Mouse (Mus musculus): Measurements from ENCODE around the gene Klf9. TPM values are rescaled to one million over a fixed set of nuclear protein-coding genes. Genes with fewer than 3 reads are reported as not detected.

The Klf9 gene
- 104 and 116 TPM in 2 replicates for total RNA-seq (2021)
- long read RNA-seq, experiment 1, full-length matches to known transcripts: 9 of 76 reads
- long read RNA-seq, experiment 1, partial matches to known transcripts: 0 of 76 reads
- long read RNA-seq, experiment 1, other reads (novel, unspliced or antisense): 67 of 76 reads
- long read RNA-seq, experiment 2, full-length matches to known transcripts: 13 of 85 reads
- long read RNA-seq, experiment 2, partial matches to known transcripts: 0 of 85 reads
- long read RNA-seq, experiment 2, other reads (novel, unspliced or antisense): 72 of 85 reads

DNA sequence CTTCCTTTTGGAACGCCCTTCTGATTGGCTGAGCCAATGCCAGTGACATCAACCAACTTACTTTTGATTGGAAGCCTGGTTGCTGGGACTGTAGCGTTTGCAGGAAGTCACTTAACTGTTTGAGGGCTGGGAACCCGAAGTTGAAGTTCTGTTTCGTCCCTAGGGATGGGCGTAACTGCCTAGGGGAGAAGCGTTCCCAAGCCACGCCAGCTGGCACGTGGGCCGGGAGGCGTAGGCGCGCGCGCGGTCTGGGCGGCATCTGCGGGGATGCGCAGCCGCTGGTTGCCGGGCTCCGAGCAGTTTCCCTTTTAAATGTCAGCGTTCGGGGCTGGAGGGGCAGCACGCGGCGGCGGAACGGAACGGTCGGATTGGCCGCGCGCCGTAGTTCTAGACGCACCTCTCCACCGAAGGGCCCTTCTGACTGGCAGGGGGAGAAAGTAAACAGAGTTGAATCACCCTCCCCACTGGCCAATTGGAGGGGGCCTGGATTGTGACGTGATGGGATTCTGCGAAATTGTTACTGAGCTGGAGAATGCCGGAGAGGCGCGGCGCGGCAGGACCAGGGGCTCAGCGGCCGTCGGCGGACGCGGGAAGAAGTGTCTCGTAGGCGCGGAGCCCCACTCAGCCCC lies at the start of gene Klf9:
Klf9 (plus strand) TSS at position 538 of the 629 bp plus-strand sequence.
- peak; percentile 97 for DNase-seq

DNA sequence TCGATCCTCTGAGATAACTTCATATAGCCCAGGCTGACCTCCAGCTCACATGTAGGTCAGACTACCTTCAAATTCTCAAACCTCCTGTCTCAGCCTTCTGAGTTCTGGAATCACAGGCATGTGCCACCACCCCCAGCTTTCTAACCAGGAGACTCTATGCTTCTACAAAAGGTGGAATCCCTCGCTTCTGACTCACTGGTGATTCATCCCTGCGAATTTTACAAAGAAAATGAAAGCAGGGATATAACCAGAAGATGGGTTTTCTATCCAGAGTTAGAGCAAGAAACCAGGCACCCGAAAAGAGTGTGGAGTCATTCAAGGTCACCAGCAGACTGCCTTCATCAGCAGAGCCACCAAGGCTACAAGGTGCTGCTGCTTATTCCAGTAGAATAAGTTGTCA lies 49.4 kb upstream of the Klf9 start:
- DNase-seq: peak; percentile 25

DNA sequence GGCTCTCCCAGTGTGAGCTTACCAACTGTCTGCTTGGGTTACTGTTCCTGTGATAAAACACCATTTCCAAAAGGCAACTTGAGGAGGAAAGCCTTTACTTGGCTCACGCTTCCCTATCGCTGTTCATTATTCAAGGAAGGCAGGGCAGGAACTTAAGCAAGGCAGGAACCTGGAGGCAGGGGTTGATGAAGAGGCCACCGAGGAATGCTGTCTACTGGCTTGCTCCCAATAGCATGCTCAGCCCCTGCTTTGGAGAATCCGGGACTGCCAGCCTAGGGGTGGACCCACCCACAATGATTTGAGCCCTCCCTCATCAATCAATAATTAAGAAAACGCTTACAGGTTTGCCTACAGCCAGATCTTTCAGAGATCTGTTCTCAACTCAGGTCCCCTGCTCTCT lies 47.5 kb upstream of the Klf9 start:
- no peak for DNase-seq

DNA sequence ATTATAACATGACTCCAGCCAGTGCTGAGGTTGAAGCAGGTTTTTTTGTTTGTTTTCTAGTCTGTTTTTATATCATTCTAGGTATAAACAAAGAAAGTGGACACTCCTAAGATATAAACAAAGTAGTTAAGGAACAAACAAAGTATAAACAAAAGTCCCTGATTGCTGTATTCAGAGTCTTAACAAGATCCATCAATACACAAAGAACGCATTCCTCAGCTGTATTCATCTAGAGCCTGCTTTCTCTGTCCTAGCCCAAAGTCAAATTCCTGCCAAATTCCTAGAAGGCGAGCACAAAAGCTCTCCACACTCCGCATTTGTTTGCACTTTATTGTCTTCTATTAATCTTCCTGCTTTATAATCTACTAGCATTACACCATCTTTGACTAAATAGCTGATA lies 46.1 kb upstream of the Klf9 start:
- no peak for DNase-seq

DNA sequence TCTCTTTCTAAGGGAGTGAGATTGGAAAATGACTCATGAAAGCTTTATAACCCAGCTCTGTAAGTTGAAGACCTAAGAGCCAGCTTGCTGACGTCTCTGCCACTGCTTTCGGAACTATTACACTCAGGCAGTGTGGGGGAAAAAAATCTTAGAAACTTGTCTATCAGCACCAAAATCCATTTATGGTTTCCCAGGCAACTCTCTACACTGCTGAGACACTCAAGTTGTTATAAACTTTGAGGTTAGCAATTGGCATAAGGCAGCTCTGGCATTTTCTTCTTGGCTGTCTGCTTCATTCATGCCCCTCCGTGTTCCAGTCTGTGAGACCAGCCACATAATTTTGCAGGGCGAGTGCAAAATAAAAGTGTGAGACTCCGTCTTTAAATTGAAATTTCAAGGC lies 34.2 kb upstream of the Klf9 start:
- no peak for DNase-seq

DNA sequence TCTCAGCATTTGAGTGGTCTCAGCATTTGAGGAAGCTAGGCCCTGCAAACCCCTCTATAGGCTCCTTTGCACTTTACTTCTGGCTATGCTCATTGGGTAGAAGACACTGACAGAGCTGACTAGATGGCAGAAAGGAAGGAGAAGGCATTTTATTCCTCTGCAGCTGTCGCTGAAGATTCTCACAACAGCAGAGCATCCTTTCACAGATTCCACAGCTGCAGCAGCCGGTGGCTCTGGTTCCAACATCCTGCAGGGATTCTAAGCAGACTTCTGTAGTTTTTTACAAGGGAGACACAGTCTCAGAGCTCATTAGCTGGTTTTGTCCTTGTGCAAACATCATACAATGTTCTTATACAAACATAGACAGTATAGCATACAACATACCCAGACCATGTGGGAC lies 33.7 kb upstream of the Klf9 start:
- no peak for DNase-seq

DNA sequence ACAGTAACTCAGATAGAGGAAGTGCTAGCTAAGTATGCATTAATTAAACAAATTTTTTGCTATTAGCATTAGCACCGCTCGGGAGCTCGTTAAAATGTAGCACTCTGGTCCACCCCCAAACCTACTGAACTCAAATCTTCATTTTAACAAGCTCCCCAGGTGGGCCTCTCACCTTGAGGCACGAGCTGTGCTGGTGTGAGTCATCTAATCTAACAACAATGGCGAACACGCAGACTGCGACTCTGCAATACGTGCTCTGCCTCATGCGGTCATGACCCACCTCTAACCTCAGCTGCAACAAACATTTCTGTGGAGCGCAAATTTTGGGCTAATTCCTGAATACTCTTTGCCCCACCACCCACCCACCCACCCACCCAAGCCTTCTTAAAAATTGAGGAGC lies 19.2 kb upstream of the Klf9 start:
- DNase-seq: no peak

DNA sequence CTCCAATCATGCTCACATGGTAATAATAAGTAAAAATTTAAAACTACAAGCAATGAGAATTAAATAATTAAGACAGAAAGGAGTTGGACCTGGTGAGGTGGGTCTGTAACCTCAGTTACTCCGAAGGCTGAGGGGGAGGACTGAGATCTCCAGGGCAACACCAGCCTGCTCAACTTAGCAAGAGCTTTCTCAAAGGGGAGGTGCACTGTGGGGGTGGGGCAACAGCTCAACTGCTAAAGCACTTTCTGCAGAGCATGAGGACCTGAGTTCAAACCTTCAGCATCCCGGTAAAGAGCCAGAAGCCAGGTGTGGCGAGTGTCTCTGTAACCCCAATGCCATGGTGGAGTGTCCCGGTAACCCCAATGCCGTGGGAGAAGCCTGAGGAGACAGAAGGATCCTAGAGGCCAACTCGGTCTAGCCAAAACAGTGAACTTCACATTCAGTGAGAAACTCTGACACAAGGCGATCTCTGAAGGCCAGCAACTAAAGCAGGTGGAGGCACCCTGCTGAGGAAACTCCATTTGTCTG lies 16.9 kb upstream of the Klf9 start:
- DNase-seq: no peak

DNA sequence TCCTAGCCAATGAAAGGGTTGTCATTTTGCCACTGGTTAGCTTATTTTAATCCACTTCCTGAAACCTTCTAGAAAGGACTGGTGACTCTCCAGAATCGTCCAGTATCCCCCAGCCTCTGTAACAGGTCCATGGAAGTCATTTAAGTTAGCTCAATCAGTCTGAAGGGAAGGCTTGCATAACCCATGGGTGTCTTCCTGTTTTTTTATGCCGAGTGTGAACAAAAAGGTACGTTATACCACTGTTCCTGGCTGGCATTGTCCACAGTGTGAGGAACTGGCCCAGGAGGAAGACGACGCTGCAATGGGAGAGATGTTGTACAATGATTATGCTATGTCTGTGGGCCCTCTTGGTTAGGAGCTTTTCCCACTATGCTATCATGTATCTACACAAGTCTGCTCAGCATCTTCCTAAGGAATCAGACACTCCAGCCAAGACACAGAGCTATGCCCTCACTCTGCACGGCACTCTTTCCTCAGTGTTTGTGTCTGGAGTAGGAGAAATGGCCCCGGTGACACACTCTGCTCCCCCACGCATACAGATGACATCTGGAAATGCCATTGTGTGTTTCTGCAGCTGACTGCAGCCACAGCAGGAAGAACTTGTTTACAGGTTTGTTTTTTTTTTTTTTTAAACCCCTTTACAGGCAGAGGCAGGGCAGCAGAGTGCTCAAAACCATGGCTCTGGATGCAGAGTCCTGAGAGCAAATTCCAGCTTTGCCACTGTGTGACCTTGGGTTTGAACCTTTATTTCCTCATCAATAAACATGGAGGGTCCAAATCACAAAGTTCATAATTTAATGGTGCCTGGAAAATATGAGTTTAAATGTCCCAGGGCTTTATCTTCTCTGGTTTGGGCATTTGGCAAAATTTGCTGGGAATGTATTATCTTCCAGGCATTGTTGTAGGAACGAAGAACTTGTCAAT lies 15.5 kb upstream of the Klf9 start:
- DNase-seq: no peak

DNA sequence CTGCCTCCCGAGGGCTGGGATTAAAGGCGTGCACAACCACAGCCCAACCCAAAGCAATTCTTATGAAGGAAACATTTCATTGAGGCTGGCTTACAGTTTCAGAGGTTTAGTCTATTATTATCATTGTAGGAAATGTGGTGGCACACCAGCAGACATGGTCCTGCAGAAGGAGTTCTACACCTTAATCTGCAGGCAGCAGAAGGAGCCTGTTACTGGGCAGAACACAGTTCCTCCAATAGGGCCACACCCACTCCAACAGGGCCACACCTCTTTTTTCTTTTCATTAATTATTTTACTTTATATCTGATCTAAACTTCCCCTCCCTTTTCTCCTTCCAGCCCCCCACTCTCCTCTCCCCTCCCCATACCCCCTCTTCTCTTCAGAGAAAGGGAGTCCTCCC lies 11.1 kb upstream of the Klf9 start:
- DNase-seq: no peak

DNA sequence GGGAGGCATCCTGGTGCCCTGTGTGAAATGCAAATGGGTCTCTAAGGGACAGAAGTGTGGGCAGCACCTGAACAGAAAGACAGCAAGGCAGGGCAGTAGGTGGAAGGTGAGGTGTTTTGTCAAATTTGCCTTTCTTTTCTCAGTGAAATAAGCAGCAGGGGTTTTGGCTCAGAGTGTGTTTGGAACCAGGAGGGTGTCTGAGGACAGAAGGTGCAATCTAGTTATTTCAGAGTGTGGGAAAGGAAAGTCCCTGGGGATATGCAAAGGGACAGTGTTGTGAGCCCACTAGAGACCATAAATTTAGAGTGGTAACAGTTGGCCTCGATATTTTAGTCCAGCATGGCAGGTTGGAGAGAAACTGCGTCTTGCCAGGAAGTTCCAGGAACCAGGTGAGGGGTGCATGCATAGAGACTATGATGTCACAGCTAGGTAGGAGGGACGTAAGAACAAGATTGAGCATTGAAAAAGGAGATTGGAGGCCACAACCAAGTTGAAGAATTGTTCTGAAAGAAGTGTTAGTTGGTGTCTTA lies 8.9 kb upstream of the Klf9 start:
- DNase-seq: no peak

DNA sequence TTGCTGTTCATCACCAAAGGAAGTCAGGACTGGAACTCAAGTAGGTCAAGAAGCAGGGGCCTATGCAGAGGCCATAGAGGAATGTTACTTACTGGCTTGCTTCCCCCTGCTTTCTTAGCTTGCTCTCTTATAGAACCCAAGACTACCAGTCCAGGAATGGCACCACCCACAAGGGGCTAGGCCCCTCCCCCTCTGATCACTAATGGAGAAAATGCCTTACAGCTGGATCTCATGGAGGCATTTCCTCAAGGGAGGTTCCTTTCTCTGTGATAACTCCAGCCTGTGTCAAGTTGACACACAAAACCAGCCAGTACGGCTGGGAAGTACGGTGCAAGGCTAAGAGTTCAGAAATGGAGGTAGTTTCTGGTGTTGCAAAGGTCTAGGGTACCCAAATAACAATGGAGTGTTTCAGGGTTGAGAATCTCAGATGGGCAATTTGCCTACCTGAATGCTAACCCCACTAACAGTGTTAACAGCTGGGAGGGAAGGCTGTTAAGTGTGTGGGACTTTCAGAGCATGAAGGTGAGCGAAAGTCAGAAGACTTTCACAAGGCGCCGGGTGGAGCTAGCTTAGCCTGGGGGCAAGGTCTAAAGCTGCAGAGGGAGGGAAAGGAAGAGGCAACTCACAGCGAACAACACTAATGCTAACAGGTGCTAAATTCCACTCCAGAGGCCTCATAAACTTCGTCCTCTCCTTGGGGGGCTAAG lies 8.2 kb upstream of the Klf9 start:
- peak; percentile 63 for DNase-seq

DNA sequence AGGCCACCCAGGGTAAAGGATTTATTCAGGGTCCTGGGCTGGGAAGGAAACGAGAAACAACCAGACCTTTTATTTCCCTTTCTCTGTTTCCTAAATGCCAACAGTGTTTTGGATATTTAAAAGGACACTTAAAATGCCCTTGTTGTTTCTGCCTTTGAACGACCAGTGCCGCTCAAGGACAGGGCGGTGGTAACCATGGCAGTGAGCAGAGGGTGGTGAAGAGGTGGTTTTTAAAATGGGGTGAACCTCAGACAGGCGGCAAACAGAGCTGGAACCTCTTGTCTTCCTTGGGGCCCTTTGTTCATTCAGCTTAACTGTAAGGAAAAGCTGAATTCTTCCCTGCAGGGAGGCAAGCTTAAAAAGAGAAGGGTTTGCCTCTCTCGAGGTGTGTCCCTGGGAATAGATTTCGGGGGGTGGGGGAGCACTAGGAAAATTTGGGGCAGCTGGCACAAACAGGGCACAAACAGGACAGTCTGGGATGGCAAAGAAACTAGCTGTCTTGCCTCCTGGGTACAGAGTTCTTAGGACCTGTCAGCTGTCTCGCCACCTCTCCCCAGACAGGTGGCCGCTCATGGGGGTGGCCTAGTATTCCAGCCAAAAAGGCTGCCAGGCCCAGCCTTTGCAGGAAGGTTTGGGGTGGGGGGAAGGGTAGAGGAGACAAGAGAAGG lies 7.5 kb upstream of the Klf9 start:
- peak; percentile 84 for DNase-seq

DNA sequence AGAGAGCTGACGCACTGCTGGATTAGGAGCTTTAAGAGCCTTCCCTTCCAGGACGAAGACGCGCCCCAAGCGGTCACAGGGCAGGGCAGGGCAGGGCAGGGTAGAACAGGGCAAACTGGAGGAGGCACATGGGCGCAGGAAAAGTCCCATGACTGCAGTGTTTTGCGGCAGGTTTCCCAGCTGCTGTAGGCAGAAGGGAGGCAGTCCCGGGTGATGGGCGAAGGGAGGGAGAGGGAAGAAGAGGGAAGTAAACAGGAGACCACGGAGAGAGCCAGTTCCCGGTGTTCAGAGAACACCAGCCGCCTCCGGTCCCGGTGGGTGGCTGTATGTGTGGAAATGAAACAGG lies 7.0 kb upstream of the Klf9 start:
- DNase-seq: peak; percentile 92

DNA sequence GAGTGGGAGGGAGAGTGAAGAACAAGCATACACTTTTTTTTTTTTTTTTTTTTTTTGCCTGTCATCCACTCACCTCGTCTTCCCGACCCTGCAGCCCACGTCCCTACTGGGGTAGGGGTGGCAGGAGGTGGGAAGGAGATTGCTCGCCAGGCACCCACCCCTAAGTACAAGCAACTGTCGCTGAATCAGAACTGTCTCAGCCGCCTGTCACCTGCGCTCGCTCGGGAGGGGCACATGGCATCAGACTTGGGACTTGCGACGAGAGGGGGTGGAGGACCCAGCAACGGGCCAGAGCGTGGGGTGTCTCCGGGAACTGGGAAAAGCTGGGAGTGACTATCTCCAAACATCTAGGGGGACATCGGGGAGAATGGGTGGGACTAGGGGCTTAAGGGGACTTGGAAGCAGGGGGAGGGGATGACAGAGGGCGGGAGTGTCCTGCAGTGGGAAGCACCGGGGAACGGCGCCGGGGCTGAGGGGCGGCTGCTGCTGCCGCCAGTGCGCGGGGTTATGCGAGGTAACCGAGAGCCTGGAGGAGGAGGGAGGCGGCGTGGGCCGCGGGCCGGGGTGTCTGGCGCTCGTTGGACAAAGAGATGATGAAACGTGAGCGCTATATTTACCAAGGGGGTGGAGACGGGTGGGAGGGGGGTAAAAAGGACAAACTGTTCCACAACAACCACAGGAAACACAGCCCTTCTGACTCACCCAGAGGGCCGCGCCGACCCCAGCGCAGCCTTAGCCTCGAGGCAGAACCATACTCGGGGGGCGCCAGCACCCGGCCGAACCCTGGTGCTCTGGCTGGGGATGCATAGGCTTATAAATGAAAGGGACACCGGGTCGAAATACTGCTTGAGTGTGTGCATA lies 6.4 kb upstream of the Klf9 start:
- peak; percentile 96 for DNase-seq

DNA sequence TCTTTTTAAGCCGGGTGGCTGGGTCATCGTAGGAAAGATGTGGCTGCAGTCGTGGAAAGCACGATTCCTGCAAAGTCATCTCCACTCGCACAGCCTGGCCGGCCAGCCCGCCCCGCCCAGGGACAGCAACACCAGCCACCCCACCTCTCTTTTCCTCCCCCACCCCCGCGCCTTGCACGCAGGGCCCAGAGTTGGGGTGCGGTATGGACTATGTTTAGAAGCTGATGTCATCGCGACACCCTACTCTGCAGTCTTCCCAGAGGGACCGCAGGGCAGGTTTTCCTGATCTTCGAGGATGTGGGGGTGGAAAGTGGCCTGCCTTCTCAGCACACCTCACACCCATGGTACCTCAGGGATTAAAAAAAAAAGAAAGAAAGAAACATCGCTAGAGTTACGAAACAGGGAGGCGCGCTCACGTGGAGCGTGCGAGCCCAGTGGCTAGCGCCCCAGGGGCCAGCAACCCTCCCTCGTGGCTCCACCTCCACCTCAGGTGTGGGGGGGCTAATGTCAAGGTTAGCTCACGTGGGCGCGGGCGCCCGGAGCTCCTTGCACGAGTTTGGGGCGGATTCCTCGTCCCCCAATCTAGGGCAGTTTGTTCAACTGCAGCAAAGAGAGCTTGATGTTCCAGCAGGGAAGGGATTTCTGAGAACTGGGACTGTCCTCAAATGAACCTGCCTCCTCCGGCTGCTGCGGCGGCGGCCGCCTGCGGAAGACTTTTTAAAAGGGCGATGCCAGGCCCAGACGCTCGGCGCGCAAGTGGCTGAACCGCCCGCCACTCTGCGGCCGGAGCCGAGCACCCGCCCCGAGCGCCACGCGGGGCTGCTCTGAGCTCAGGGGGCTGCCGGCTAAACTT lies 5.5 kb upstream of the Klf9 start:
- peak; percentile 92 for DNase-seq

DNA sequence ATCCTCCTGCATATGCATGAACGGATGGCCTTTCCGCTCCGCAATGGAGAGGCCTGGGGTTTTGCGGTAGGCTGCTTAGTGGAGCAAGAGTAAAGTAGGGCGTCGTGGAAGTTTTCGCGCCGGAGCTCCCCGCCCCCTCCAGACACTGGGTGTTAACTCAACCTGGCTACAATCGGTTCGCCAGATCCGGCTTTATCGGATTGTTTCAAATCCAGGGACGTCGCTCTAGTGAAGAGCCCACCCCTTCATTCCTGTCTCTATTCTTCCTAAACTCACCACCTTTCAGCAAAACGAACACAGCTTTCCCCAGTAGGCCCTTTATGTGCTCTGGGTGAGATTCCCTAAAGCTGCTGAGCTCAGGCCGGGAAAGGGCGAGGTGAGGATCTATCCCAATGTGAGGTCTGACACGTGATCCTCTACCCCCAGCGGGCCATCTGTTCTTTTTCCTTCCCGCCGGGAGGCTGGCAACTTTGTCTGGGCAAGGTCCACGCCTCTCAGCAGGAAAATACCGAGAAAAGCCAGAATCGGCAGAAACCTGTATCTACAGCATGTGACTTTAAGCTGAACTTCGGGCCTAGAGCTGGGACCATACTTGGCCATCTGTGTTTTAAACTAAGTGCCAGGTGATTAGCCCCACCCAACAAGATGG lies 4.7 kb upstream of the Klf9 start:
- peak; percentile 80 for DNase-seq

DNA sequence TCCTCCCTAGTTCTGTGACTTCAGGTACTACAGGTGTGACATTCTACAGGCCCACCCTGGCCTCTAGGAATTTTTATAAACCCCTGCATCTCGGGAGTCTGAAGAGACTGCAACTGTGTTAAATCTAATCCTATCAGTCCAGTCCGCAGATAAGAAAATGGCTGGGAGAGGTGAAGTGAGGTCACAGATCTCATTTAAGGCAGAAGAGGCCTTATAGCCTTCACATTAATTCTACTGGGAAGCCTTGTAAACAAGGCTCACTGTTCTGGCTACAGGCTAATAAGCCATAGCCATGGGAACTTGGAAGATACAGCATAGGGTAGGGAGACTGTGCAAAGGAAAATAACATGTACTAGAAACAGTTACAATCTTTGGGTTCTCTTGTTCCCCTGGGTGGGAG lies 3.7 kb upstream of the Klf9 start:
- DNase-seq: no peak
